Mouse (Mus musculus) MEL (cell line): ENCODE measurements around the gene Flad1. TPM values are rescaled to one million over a fixed set of nuclear protein-coding genes. Genes with fewer than 3 reads are reported as not detected.

Experiments used
- DNase-seq: peaks from one replicate; pipeline ENCODE4 v3.0.0; 2011; ENCODE audit warnings: low read depth, low spot score
- H3K27ac ChIP-seq: 2 replicates; pipeline ENCODE4 v1.5.1; 2012; ENCODE audit warnings: low read depth, mild to moderate bottlenecking, control low read depth, low read length, moderate library complexity; ENCODE audit not compliant: control insufficient read depth
- H3K27me3 ChIP-seq, 2 experiments: fragments of 150-350 bp in 1 of 2; sonication (generic) in 1 of 2; 2 replicates each; pipeline ENCODE4 v1.6.1; 2012; ENCODE audit warnings: low read length in 2 of 2, mild to moderate bottlenecking in 2 of 2, improper control_type of control experiment in 1 of 2, moderate library complexity in 1 of 2; ENCODE audit not compliant: insufficient read depth in 2 of 2, control insufficient read depth in 1 of 2
- H3K36me3 ChIP-seq, 2 experiments: 2 replicates each; pipeline ENCODE4 v1.6.1; 2012 to 2014; ENCODE audit warnings: low read length in 2 of 2, improper control_type of control experiment in 1 of 2, inconsistent platforms in 1 of 2, mild to moderate bottlenecking in 1 of 2; ENCODE audit not compliant: insufficient read depth in 2 of 2, control insufficient read depth in 1 of 2
- H3K4me1 ChIP-seq, 2 experiments: fragments of 150-350 bp in 1 of 2; sonication (generic) in 1 of 2; 2 replicates each; pipeline ENCODE4 v1.6.1; 2012; ENCODE audit warnings: low read length in 2 of 2, improper control_type of control experiment in 1 of 2, mild to moderate bottlenecking in 1 of 2; ENCODE audit not compliant: insufficient read depth in 2 of 2, control insufficient read depth in 1 of 2
- H3K4me3 ChIP-seq, 2 experiments: fragments of 150-350 bp in 1 of 2; sonication (generic) in 1 of 2; 2 replicates each; pipeline ENCODE4 v1.5.1; 2012; ENCODE audit warnings: low read depth in 2 of 2, low read length in 2 of 2, mild to moderate bottlenecking in 2 of 2, moderate library complexity in 2 of 2, control low read depth in 1 of 2, improper control_type of control experiment in 1 of 2; ENCODE audit not compliant: control insufficient read depth in 1 of 2, insufficient read depth in 1 of 2
- H3K79me2 ChIP-seq: 2 replicates; pipeline ENCODE4 v1.6.1; 2012; ENCODE audit warnings: mild to moderate bottlenecking, low read length, moderate library complexity; ENCODE audit not compliant: control insufficient read depth, poor library complexity, insufficient read depth
- H3K9ac ChIP-seq: 2 replicates; pipeline ENCODE4 v1.6.1; 2012; ENCODE audit warnings: low read depth, mild to moderate bottlenecking, control low read depth, low read length, moderate library complexity; ENCODE audit not compliant: control insufficient read depth, poor library complexity, severe bottlenecking
- H3K9me3 ChIP-seq: fragments of 150-350 bp; sonication (generic); replicated peaks from 2 replicates; pipeline ENCODE4 v1.6.1; 2012; ENCODE audit warnings: mild to moderate bottlenecking, low read length, improper control_type of control experiment, moderate library complexity; ENCODE audit not compliant: insufficient read depth
- BHLHE40 ChIP-seq: IDR thresholded peaks from 2 replicates; pipeline ENCODE4 v1.6.1; 2012; ENCODE audit warnings: low read depth, mild to moderate bottlenecking, inconsistent platforms, low read length, improper control_type of control experiment, borderline replicate concordance
- CHD1 ChIP-seq: IDR thresholded peaks from 2 replicates; pipeline ENCODE4 v1.6.1; 2012; ENCODE audit warnings: low read depth, mild to moderate bottlenecking, inconsistent platforms, low read length, improper control_type of control experiment
- GATA1 ChIP-seq: IDR thresholded peaks from 2 replicates; pipeline ENCODE4 v1.6.1; 2011; ENCODE audit warnings: low read depth, low read length, improper control_type of control experiment
- JUND ChIP-seq: IDR thresholded peaks from 2 replicates; pipeline ENCODE4 v1.6.1; 2011; ENCODE audit warnings: low read depth, mild to moderate bottlenecking, improper control_type of control experiment, low read length
- MEF2A ChIP-seq: IDR thresholded peaks from 2 replicates; pipeline ENCODE4 v1.6.1; 2014; ENCODE audit warnings: low read depth, mild to moderate bottlenecking, inconsistent platforms, low read length, improper control_type of control experiment; ENCODE audit not compliant: poor library complexity, insufficient replicate concordance, severe bottlenecking; ENCODE audit errors: extremely low read depth
- MYB ChIP-seq: IDR thresholded peaks from 2 replicates; pipeline ENCODE4 v1.6.1; 2011; ENCODE audit warnings: mild to moderate bottlenecking, low read depth, low read length, improper control_type of control experiment
- MYC ChIP-seq: IDR thresholded peaks from 2 replicates; pipeline ENCODE4 v1.6.1; 2011; ENCODE audit warnings: low read depth, mild to moderate bottlenecking, low read length, improper control_type of control experiment, moderate library complexity
- NRF1 ChIP-seq: IDR thresholded peaks from 2 replicates; pipeline ENCODE4 v1.6.1; 2014; ENCODE audit warnings: low read depth, mild to moderate bottlenecking, inconsistent platforms, low read length, improper control_type of control experiment, moderate library complexity; ENCODE audit not compliant: poor library complexity, insufficient read depth, severe bottlenecking
- POLR2A ChIP-seq, 2 experiments: IDR thresholded peaks; 2 replicates each; pipeline ENCODE4 v1.6.1; 2011 to 2012; ENCODE audit warnings: low read length in 2 of 2, mild to moderate bottlenecking in 2 of 2, control low read depth in 1 of 2, improper control_type of control experiment in 1 of 2, low read depth in 1 of 2, moderate library complexity in 1 of 2; ENCODE audit not compliant: control insufficient read depth in 1 of 2, insufficient read depth in 1 of 2, poor library complexity in 1 of 2
- RAD21 ChIP-seq: IDR thresholded peaks from 2 replicates; pipeline ENCODE4 v1.6.1; 2011; ENCODE audit warnings: mild to moderate bottlenecking, low read depth, low read length, improper control_type of control experiment
- RCOR1 ChIP-seq: IDR thresholded peaks from 2 replicates; pipeline ENCODE4 v1.6.1; 2012; ENCODE audit warnings: low read depth, mild to moderate bottlenecking, inconsistent platforms, low read length, improper control_type of control experiment
- SIN3A ChIP-seq: IDR thresholded peaks from 2 replicates; pipeline ENCODE4 v1.6.1; 2012; ENCODE audit warnings: low read length, improper control_type of control experiment, inconsistent platforms
- SMC3 ChIP-seq: IDR thresholded peaks from 2 replicates; pipeline ENCODE4 v1.6.1; 2011; ENCODE audit warnings: low read depth, low read length, improper control_type of control experiment
- TAL1 ChIP-seq: IDR thresholded peaks from 2 replicates; pipeline ENCODE4 v1.6.1; 2012; ENCODE audit warnings: mild to moderate bottlenecking, inconsistent platforms, low read length, moderate library complexity, mixed read lengths
- TBP ChIP-seq: IDR thresholded peaks from 2 replicates; pipeline ENCODE4 v1.8.0; 2011; ENCODE audit warnings: low read depth, low read length, improper control_type of control experiment
- USF1 ChIP-seq: IDR thresholded peaks from 2 replicates; pipeline ENCODE4 v1.6.1; 2014; ENCODE audit warnings: low read depth, mild to moderate bottlenecking, inconsistent platforms, low read length, improper control_type of control experiment, moderate library complexity
- USF2 ChIP-seq, 2 experiments: IDR thresholded peaks; 2 replicates each; pipeline ENCODE4 v1.6.1; 2011 to 2012; ENCODE audit warnings: improper control_type of control experiment in 2 of 2, low read length in 2 of 2, borderline replicate concordance in 1 of 2, inconsistent platforms in 1 of 2, low read depth in 1 of 2, mild to moderate bottlenecking in 1 of 2; ENCODE audit not compliant: insufficient read depth in 1 of 2
- ZC3H11A ChIP-seq: IDR thresholded peaks from 2 replicates; pipeline ENCODE4 v1.6.1; 2012; ENCODE audit warnings: low read depth, mild to moderate bottlenecking, inconsistent platforms, low read length, improper control_type of control experiment
- ZNF384 ChIP-seq: IDR thresholded peaks from 2 replicates; pipeline ENCODE4 v1.6.1; 2012; ENCODE audit warnings: low read depth, mild to moderate bottlenecking, inconsistent platforms, low read length, improper control_type of control experiment
- polyA plus RNA-seq, 2 experiments: library from polyadenylated mRNA; stranded (reverse) in 1 of 2; unstranded in 1 of 2; fragments of >175 nt in 1 of 2; fragments of >200 nt in 1 of 2; gene quantifications; 2 replicates each; pipeline versions ENCODE4 v1.2.1 to v1.2.4; 2012; ENCODE audit warnings: low replicate concordance in 2 of 2, low read depth in 1 of 2; ENCODE audit not compliant: insufficient read length in 2 of 2, insufficient read depth in 1 of 2, missing spikeins in 1 of 2
- total RNA-seq: library from RNA; depleted of rRNA; stranded (reverse); fragments of 300-350 nt; gene quantifications from 2 replicates; pipeline ENCODE4 v1.2.3, GENCODE M21; 2012

The Flad1 gene
- total and polyA plus RNA-seq, 3 experiments = 42.9 to 54.2 TPM; not detected in 1

- peak overlapping the region; percentile 75 to 92 for H3K4me3 ChIP-seq
- peak overlapping the region; percentile 87 for H3K27ac ChIP-seq
- peaks cover 48% of the 10 kb centered on the region for H3K79me2 ChIP-seq
- H3K9me3 ChIP-seq = no peaks in the 10 kb centered on the region
- peak; percentile 96 for DNase-seq
- H3K4me1 ChIP-seq = peaks cover 18 to 38% of the 10 kb centered on the region in 2 experiments
- peak overlapping the region; percentile 81 for H3K9ac ChIP-seq
- TF ChIP-seq NRF1 (peak; percentile 85), USF1 (no peak), POLR2A (IDR thresholded peaks at IDR 0.05; ENCODE audit: control insufficient read depth in 1 of 2, insufficient read depth in 1 of 2, low read depth in 1 of 2, low read length in 2 of 2, poor library complexity in 1 of 2) (peak in 1 of 2 experiments; percentile 78; a peak in 2 of 4 replicates)
- H3K36me3 ChIP-seq = peaks cover 7 to 40% of the 10 kb centered on the region in 2 experiments
- no peaks in the 10 kb centered on the region for H3K27me3 ChIP-seq
These were observed 6.1 kb upstream of the Flad1 start for GRCm38 (mm10) chr3:89417840-89418169.

- Histone ChIP-seq H3K27me3 (no peaks in the 10 kb centered on the region), H3K36me3 (peaks cover 7 to 37% of the 10 kb centered on the region in 2 experiments), H3K4me1 (peaks cover 14 to 35% of the 10 kb centered on the region in 2 experiments), H3K4me3 (peak overlapping the region; percentile 75 to 92), H3K79me2 (peaks cover 48% of the 10 kb centered on the region), H3K9ac (peak overlapping the region; percentile 81), H3K9me3 (no peaks in the 10 kb centered on the region), H3K27ac (peak overlapping the region; percentile 87)
- no peak for DNase-seq
- 0 out of 2 replicates have a peak, but pooled peaks have one; percentile 42 for TF ChIP-seq CHD1
- no peak for TF ChIP-seq MYC
- peak; percentile 56; the same call in 1 of the 2 replicates for TF ChIP-seq RCOR1
- peak; percentile 22; the same call in 1 of the 2 replicates for TF ChIP-seq MYB
- TF ChIP-seq ZNF384 = peak; percentile 54; the same call in 1 of the 2 replicates
- 0 out of 2 replicates have a peak, but pooled peaks have one; percentile 43 for TF ChIP-seq GATA1
- no peak for TF ChIP-seq RAD21
These were observed 5.5 kb upstream of the Flad1 start for GRCm38 (mm10) chr3:89417131-89417530.

GRCm38 (mm10) chr3:89416158-89416557 is 4.5 kb upstream of the Flad1 start:
- H3K27me3 ChIP-seq = no peaks in the 10 kb centered on the region
- no peak overlapping the region for H3K9ac ChIP-seq
- no peak overlapping the region for H3K27ac ChIP-seq
- no peak for DNase-seq
- H3K9me3 ChIP-seq = no peaks in the 10 kb centered on the region
- H3K4me3 ChIP-seq = no peak overlapping the region
- TF ChIP-seq ZC3H11A (no peak), JUND (no peak), TBP (no peak), BHLHE40 (no peak), USF2 (IDR thresholded peaks at IDR 0.05; ENCODE audit: borderline replicate concordance in 1 of 2, insufficient read depth in 1 of 2, low read depth in 1 of 2, low read length in 2 of 2) (no peak), RAD21 (no peak), NRF1 (no peak), SMC3 (no peak), SIN3A (no peak), MYB (no peak), TAL1 (no peak), MEF2A (no peak)
- TF ChIP-seq, all 39 proteins: peak for 0
- Histone ChIP-seq H3K4me1 (peaks cover 12 to 26% of the 10 kb centered on the region in 2 experiments), H3K36me3 (peaks cover 7 to 30% of the 10 kb centered on the region in 2 experiments), H3K79me2 (peaks cover 49% of the 10 kb centered on the region)
